Mouse (Mus musculus) limb, embryonic 15.5 days (tissue): ENCODE measurements at regions not wholly inside any gene's neighbourhood (a gene's known extent, or its start where the extent isn't known, plus 50 kb on each side); places are given as distances from the start of the nearest gene placed in this dataset.

Source experiments
- ATAC-seq: fragments of 200-750 bp; cut with Nextera tagmentation; 2 replicates; pipeline ENCODE4 v1.8.0; 2017; ENCODE audit warnings: low read depth, moderate TSS enrichment; ENCODE audit not compliant: insufficient number of reproducible peaks, low FRiP score, low TSS enrichment
- H3K27ac ChIP-seq: fragments of 300-500 bp; sonication (generic); 2 replicates; pipeline ENCODE4 v1.5.1; 2015; ENCODE audit warnings: moderate library complexity, mild to moderate bottlenecking, inconsistent platforms
- H3K27me3 ChIP-seq: fragments of 300-500 bp; sonication (generic); 2 replicates; pipeline ENCODE4 v1.6.1; 2015; ENCODE audit warnings: inconsistent platforms
- H3K36me3 ChIP-seq: fragments of 300-500 bp; sonication (generic); 2 replicates; pipeline ENCODE4 v1.6.1; 2015; ENCODE audit warnings: inconsistent platforms
- H3K4me1 ChIP-seq: fragments of 300-500 bp; sonication (generic); 2 replicates; pipeline ENCODE4 v1.6.1; 2015; ENCODE audit warnings: inconsistent platforms
- H3K4me2 ChIP-seq: fragments of 300-500 bp; sonication (generic); 2 replicates; pipeline ENCODE4 v1.6.1; 2015; ENCODE audit warnings: mild to moderate bottlenecking, inconsistent platforms
- H3K4me3 ChIP-seq: fragments of 300-500 bp; sonication (generic); 2 replicates; pipeline ENCODE4 v1.5.1; 2015; ENCODE audit warnings: mild to moderate bottlenecking, inconsistent platforms
- H3K9ac ChIP-seq: fragments of 300-500 bp; sonication (generic); 2 replicates; pipeline ENCODE4 v1.6.1; 2015; ENCODE audit warnings: inconsistent platforms
- H3K9me3 ChIP-seq: fragments of 300-500 bp; sonication (generic); 2 replicates; pipeline ENCODE4 v1.6.1; 2016; ENCODE audit warnings: inconsistent platforms
- WGBS: fragments of 180-500 bp; shearing (Covaris S2); methylation state at CpG from one replicate; pipeline ENCODE4 v1.1.7; 2015; 5-methylcytosine and 5-hydroxymethylcytosine counted together

- no peak for ATAC-seq
- 93% methylated on average over 3 of the region's 3 CpGs for WGBS
Measured at GRCm38 (mm10) chr16:50733359-50733758, 142.4 kb upstream of the Ccdc54 start.

DNA sequence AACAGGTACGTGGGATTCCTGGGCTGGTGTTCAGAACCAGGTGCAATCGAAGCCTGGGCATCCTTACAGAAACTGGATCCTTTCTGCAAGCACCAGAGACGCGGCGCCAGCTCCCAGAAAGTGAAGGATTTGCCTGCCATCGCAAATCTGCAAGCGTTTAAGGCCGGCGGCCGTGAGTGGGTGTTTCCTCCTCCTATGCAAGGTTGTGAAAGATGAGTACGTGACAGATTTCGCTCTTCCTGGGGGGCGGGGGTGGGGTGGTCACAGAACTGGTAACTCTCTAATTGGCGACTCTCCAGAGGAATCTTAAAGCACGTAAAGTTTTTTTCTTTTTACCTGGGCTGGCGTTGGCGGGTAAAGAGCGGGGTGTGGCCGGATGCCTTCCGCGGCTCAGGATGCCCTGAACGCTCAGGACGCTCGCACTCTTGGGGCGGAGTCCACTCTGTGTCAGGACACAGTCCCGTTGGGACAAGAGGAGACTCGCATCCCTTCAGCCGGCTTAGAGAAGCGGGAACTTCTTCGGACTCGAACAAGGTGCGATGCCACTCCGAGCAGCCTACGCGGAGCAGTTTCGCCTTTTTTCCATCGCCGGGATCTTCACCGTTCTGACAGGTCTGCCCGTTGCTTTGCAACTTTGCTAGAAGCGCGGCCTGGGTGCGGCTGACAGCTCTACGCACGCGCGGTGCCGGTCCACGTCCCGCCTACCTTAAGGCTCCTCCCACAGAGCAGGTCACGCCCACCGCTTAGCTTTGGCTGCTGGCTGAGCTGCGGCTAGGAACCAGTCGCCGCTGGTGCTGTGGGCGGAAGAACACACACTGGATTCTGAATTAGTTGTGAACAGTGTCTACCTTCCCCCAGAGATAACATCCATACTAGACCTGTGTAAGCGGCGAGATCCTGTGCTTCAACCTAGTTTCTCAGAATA, 141.4 kb upstream of the Ccdc54 start:
- H3K27ac ChIP-seq = peak overlapping the region; percentile 86
- H3K36me3 ChIP-seq = peaks cover 8% of the 10 kb centered on the region; the same call in 1 of the 2 replicates
- ATAC-seq = peak; percentile 92

More at GRCm38 (mm10) chr16:50733359-50733758, 142.4 kb upstream of the Ccdc54 start:
- no peaks in the 10 kb centered on the region for H3K27me3 ChIP-seq
- no peaks in the 10 kb centered on the region for H3K36me3 ChIP-seq
- H3K9me3 ChIP-seq = no peaks in the 10 kb centered on the region
- H3K4me2 ChIP-seq = no peak overlapping the region
- peaks cover 7% of the 10 kb centered on the region for H3K4me1 ChIP-seq
- no peak overlapping the region for H3K4me3 ChIP-seq
- H3K27ac ChIP-seq = no peak overlapping the region
- no peak overlapping the region for H3K9ac ChIP-seq

GRCm38 (mm10) chr16:50729341-50729740, 138.4 kb upstream of the Ccdc54 start:
- ATAC-seq = no peak
- 0 out of 2 replicates have a peak, but pooled peaks cover 3% of the 10 kb centered on the region for H3K4me1 ChIP-seq
- no peaks in the 10 kb centered on the region for H3K27me3 ChIP-seq
- H3K9ac ChIP-seq = no peak overlapping the region
- no peak overlapping the region for H3K4me2 ChIP-seq
- H3K27ac ChIP-seq = no peak overlapping the region
- H3K9me3 ChIP-seq = no peaks in the 10 kb centered on the region; the same call in 1 of the 2 replicates
- 60% methylated on average over 5 of the region's 5 CpGs for WGBS
- H3K4me3 ChIP-seq = no peak overlapping the region
- H3K36me3 ChIP-seq = peaks cover 8% of the 10 kb centered on the region; the same call in 1 of the 2 replicates

More for the DNA sequence above, 141.4 kb upstream of the Ccdc54 start:
- Histone ChIP-seq H3K9ac (peak overlapping the region; percentile 52), H3K4me3 (peak overlapping the region; percentile 76), H3K9me3 (no peaks in the 10 kb centered on the region), H3K4me1 (peaks cover 5% of the 10 kb centered on the region), H3K27me3 (no peaks in the 10 kb centered on the region), H3K4me2 (peak overlapping the region; percentile 74)
- under 1% methylated on average over 58 of the region's 58 CpGs for WGBS

- H3K9ac ChIP-seq = no peak overlapping the region
- no peak for ATAC-seq
- 67% methylated on average over 6 of the region's 6 CpGs for WGBS
- no peak overlapping the region for H3K4me2 ChIP-seq
- H3K9me3 ChIP-seq = no peaks in the 10 kb centered on the region; the same call in 1 of the 2 replicates
- no peak overlapping the region for H3K27ac ChIP-seq
- H3K4me1 ChIP-seq = no peaks in the 10 kb centered on the region
- peaks cover 8% of the 10 kb centered on the region; the same call in 1 of the 2 replicates for H3K36me3 ChIP-seq
- H3K4me3 ChIP-seq = no peak overlapping the region
- no peaks in the 10 kb centered on the region for H3K27me3 ChIP-seq
Measured at GRCm38 (mm10) chr16:50723144-50723543, 132.2 kb upstream of the Ccdc54 start.

- no peaks in the 10 kb centered on the region for H3K36me3 ChIP-seq
- no peak for ATAC-seq
Measured at GRCm38 (mm10) chr16:50717306-50718017, 126.5 kb upstream of the Ccdc54 start.

GRCm38 (mm10) chr16:50709727-50710126, 118.8 kb upstream of the Ccdc54 start:
- Histone ChIP-seq H3K9ac (no peak overlapping the region), H3K9me3 (no peaks in the 10 kb centered on the region), H3K27ac (no peak overlapping the region), H3K4me1 (no peaks in the 10 kb centered on the region), H3K4me2 (no peak overlapping the region), H3K36me3 (no peaks in the 10 kb centered on the region), H3K27me3 (no peaks in the 10 kb centered on the region), H3K4me3 (no peak overlapping the region)
- WGBS = 72% methylated on average over 6 of the region's 6 CpGs
- ATAC-seq = no peak

More at GRCm38 (mm10) chr16:50717306-50718017, 126.5 kb upstream of the Ccdc54 start:
- Histone ChIP-seq H3K4me1 (no peaks in the 10 kb centered on the region; the same call in 1 of the 2 replicates), H3K4me3 (no peak overlapping the region), H3K9ac (no peak overlapping the region), H3K4me2 (no peak overlapping the region), H3K27me3 (no peaks in the 10 kb centered on the region), H3K9me3 (no peaks in the 10 kb centered on the region), H3K27ac (no peak overlapping the region)
- WGBS = 51% methylated on average over 10 of the region's 10 CpGs

- Histone ChIP-seq H3K4me2 (no peak overlapping the region), H3K4me3 (no peak overlapping the region), H3K36me3 (no peaks in the 10 kb centered on the region), H3K4me1 (no peaks in the 10 kb centered on the region), H3K9me3 (no peaks in the 10 kb centered on the region), H3K27me3 (no peaks in the 10 kb centered on the region), H3K9ac (no peak overlapping the region), H3K27ac (no peak overlapping the region)
- WGBS = 85% methylated on average over 2 of the region's 2 CpGs
- ATAC-seq = no peak
Measured at GRCm38 (mm10) chr16:50707906-50708305, 117.0 kb upstream of the Ccdc54 start.

DNA sequence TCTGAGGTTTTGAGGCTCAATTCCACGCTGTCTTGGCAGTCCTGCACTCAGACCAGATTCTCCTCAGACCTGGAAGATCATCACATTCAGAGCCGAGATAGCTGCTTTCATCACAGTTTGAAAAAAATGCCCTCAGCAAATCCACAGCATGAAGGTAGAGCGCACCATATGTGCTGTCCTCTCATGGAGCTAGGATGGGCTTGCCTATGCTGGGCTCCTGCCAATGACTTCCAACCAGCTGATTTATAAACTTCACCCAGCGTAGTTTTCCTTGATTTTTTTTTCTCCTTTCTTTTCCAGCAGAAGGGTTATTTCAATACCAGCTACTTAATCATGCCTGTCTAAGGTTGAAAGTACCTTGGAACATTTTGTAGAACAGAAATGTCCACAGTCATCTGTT, 115.0 kb upstream of the Ccdc54 start:
- 59% methylated on average over 4 of the region's 4 CpGs for WGBS
- ATAC-seq = no peak
- Histone ChIP-seq H3K9ac (no peak overlapping the region), H3K4me1 (no peaks in the 10 kb centered on the region), H3K4me2 (no peak overlapping the region), H3K36me3 (no peaks in the 10 kb centered on the region), H3K27ac (no peak overlapping the region), H3K27me3 (no peaks in the 10 kb centered on the region), H3K9me3 (no peaks in the 10 kb centered on the region), H3K4me3 (no peak overlapping the region)

- no peak overlapping the region for H3K4me2 ChIP-seq
- no peak for ATAC-seq
- H3K9me3 ChIP-seq = no peaks in the 10 kb centered on the region
- no peak overlapping the region for H3K4me3 ChIP-seq
- H3K4me1 ChIP-seq = no peaks in the 10 kb centered on the region
- H3K36me3 ChIP-seq = no peaks in the 10 kb centered on the region
- no peak overlapping the region for H3K27ac ChIP-seq
- no peaks in the 10 kb centered on the region for H3K27me3 ChIP-seq
- WGBS = 59% methylated on average over 8 of the region's 8 CpGs
- no peak overlapping the region for H3K9ac ChIP-seq
Measured at GRCm38 (mm10) chr16:50700811-50701517, 110.0 kb upstream of the Ccdc54 start.

DNA sequence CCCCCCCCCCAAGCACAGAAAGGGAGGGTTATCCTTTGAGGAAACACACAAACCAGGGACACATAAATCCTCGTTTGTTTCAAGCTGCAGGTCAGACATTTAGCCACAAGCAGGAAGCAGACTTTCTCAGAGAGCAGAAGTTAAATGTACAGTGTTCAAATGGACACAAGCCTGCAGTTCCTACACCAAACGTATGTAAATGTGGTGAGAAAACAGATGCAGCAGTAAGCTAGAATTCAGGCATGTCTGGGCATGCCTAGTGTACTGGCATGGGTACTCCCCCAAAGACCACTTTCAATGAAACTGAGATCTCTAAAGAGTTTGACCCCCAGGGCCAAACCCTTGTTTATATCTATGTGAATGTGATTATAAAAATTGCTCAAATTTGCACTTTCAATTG, 109.2 kb upstream of the Ccdc54 start:
- ATAC-seq = no peak
- H3K4me2 ChIP-seq = no peak overlapping the region
- H3K9ac ChIP-seq = no peak overlapping the region
- H3K4me1 ChIP-seq = no peaks in the 10 kb centered on the region
- no peaks in the 10 kb centered on the region for H3K9me3 ChIP-seq
- WGBS = 27% methylated on average over 2 of the region's 2 CpGs
- no peaks in the 10 kb centered on the region for H3K36me3 ChIP-seq
- no peak overlapping the region for H3K4me3 ChIP-seq
- H3K27ac ChIP-seq = no peak overlapping the region
- H3K27me3 ChIP-seq = no peaks in the 10 kb centered on the region

DNA sequence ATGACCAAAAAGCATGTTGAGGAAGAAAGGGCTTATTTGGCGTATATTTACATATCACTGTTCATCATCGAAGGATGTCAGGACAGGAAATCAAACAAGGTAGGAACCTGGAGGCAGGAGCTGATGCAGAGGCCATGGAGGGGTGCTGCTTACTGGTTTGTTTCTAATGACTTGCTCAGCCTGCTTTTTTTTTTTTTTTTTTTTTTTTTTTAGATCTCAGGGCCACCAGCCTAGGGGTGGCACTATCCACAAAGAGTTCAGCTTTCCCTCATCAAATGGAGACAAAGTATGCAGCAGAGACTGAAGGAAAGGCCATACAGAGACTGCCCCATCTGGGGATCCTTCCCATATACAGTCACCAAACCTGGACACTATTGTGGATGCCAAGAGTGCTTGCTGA, 106.8 kb upstream of the Ccdc54 start:
- H3K4me3 ChIP-seq = no peak overlapping the region
- no peak for ATAC-seq
- H3K4me2 ChIP-seq = no peak overlapping the region
- no peak overlapping the region for H3K9ac ChIP-seq
- no peaks in the 10 kb centered on the region for H3K9me3 ChIP-seq
- 90% methylated on average over 2 of the region's 2 CpGs for WGBS
- H3K36me3 ChIP-seq = no peaks in the 10 kb centered on the region
- no peaks in the 10 kb centered on the region for H3K4me1 ChIP-seq
- no peak overlapping the region for H3K27ac ChIP-seq
- H3K27me3 ChIP-seq = no peaks in the 10 kb centered on the region
